Mouse (Mus musculus) adrenal gland, adult 8-10 months (tissue): Measurements from ENCODE around the gene Cars. TPM values are rescaled to one million over a fixed set of nuclear protein-coding genes. Genes with fewer than 3 reads are reported as not detected.
"Not testable (repeated sequence)": the region's sequence is repeated elsewhere in the genome, so short reads cannot be mapped to it uniquely, and the experiment has no call there.

ENCODE experiments used
- DNase-seq: peaks from one replicate; pipeline ENCODE4 v3.0.0; 2022
- total RNA-seq, 4 experiments: library from RNA; stranded (reverse); gene quantifications; 2 replicates each; pipeline ENCODE4 v1.2.4; 2022

Gene Cars
- total RNA-seq, 4 experiments from 2014 or later = 42.6 to 63.9 (median 48.2) TPM

DNA sequence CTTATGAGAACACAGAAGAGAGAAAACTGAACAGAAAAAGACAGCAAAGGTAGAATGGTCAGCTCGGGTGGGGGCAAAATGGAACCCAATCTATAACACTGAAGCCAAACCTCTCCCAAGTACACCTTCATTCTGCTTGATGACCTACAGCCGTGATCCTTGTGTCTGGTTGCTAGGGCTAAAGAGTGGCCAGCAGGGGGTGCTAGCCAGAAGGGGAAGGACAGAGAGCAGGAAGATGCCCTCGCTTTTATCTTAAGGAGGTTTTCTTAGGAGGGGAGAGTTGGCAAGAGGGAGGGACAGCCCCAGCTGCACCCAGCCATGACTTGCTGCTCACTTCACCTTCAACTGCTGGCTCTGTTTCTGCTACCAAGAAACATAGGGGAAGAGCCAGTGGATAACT, 15.9 kb downstream of the Cars start:
- DNase-seq = peak; percentile 59

DNA sequence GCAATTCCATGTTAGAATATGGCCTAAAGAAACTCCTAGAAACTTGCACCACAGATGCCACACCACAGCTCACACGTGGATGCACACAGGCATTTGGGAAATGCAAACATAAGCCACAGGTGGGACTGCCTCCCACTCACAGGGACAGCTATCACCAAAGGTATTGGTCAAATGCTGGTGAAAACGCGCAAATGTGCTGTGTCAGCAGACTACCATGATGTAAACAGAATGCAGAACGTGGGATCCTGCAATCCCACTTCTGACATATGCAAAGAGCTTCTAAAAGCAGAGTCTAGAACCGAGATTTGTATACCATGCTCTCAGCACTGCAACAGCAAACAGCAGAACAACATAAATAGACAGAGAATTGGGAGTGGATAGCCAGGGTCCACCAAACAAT, 16.9 kb downstream of the Cars start:
- DNase-seq = no peak

DNA sequence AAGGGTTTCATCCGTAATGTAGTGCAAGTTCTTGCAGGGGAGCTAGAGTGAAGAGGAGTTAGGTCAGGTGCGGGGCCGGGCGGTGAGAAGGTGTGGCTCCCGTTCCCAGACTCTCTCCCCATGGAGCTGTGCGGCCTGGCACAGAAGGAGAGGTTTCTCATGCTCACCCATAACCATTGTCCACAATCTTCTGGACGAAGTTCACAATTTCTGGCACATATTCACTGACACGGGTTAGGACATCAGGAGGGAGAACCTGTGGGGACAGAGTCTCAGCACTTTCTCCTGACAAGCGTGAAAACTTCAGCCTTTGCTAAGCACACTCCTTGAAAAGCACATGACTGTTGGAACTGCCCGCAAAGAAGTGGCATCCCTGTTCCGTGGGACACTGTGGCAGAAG, 24.1 kb downstream of the Cars start:
- no peak for DNase-seq

DNA sequence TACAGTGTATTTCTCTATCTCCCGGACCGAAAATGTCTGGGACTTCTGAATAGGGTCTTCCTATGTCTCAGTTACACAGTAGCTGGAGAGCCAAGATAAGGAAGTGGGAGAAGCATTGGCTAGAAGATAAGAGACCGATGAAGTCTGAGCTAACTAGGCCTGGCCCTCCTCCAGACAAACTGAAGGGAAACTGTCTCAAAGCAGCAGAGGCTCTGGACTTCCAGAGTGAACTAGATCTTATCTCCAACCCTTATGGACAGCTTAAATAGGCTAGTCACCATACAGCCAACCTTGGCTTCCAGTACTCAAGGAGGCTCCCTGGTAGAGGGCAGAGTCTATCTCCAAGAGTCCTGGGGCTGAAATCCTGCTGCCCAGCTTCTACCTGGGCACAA, 34.2 kb downstream of the Cars start:
- DNase-seq = no peak

DNA sequence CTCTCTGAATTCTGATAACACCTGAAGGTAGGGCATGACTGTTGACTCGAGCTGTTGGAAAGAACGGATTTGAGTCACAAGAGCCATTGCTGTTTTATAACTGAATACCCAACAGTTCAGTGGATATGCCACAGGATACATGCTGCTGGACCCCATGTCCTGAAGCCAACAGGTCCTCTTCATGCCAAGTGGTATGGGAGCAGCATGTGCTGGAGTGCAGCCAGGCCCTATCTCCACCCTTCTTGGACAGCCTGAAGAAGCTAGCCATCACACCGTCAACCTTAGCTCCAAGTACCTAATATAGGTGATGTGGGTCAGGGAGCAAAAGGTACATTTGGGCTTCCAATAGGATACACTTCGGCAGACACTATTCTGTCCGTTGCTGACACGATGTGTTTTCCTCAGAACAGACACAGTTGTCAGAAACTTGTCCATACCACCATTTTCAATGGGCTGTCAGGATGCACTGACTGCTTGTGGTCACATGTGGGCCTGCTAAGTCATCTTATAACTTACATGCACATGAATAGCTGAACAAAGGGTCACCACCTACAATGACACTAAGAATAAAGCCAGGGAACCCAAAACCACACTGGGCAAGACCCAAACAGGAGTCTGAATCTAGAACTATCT, 34.8 kb downstream of the Cars start:
- DNase-seq = no peak

DNA sequence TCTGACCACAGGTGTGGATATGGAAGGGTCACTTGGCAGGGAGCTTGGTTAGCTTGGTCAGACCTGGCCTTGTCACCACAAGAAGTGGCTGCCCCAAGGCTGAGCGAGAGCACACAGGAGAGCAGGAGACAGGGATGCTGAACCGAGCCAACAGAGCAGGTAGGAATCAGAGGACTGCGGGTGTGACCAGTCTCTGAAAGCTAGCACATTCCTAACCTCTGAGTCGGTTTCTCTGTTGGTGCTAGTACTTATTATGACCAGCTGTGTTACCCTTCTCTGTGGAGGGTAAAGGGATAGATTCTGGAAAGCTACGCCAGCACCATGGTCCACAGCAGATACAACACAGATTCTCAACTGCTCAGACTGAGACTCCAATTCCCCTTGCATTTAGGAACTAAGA, 36.1 kb downstream of the Cars start:
- DNase-seq = no peak

DNA sequence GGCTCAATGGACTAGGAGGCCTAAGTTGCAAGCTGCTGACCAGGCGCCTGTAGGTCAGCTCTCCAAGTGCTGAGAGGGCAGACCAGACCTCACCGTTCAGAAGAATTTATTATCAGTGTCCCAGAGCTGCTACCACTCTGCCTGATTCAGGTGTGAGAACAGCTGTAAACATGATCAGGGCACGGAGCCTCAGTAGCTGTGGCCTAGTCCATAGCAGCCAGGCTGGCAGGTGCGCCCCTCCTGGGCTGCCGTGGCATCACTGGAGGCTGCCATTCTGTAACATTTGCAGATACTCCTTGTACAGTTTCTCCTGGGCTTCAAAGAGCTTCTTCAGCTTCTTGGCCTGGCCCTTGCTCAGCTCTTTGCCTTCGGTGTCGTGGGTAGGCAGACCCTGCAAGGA, 42.3 kb downstream of the Cars start:
- DNase-seq = no peak

DNA sequence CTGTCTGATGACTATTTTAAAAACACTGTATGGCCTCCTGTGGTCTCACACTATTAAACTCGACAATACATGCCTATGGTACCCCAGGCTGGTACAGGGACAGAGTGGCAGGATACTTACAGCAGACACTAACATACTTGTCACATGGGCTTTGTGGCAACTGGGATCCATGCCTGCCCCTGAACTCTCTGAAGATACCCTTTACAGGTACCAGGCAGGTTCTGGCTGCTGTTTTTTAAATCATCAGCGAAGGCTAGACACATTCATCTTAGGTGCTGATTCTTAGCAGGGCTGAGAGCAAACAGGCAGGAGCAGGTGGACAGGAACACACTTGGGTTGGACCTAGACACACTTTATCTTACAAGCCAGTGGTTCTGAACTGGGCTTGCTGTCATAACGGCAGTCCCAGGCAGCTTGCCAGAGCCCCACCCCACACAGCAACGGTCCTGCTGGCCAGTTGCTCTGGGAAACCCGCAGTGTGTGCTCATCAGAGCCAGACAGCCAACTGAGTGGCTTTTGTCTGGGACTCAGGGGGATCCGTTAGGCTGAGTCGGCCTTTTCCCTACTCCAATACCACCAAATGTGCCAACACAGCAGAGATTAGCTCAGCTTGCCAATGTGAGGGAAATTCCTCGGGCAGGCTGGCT, 42.8 kb downstream of the Cars start:
- DNase-seq = peak; percentile 23

DNA sequence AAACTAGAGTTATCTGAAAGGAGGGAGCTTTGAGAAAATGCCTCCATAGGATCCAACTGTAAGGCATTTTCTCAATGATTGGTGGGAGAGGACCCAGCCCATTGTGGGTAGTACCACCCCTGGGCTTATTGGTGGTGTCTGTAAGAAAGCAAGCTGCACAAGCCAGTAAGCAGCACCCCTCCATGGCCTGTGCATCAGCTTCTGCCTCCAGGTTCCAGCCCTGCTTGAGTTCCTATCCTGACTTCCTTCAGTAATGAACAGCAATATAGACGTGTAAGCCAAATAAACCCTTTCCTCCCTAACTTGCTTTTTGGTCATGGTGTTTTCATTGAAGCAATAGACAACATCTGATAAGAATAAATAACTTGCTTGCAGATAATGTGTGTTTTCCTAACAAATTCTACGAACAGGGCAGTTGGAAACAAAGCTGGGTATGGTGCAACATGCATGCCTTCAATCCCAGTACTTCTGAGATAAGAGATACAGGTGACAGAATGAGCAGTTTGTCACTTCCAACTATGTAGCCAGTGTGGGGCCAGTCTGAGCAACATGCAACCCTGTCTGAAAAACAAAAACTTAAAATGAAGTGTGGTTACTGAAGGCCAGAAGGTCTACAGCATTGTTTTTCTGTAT, 50.2 kb downstream of the Cars start:
- DNase-seq = no peak

DNA sequence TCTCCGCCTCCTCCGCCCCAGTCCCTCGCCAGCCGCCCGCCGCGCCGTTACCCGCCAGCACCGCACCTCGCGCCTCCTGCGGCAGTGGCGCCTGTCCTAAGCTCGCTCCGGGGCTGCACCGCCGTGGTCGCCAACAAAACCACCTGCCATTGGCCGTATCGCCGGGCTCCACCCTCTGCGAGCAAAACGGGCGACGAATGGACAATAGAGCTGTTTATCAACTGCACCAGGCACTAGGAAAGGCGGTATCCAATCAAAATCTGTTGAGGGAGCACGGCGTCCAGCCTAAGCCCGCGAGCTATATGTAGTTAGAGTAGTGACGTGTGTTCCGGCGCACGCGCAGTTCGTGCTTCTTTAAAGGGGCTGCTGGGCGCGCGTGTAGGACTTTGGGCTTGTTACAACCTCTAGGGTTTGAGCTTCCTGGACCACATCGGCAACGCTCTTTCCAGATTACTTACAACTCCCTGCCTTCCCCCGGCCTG, 50.9 kb downstream of the Cars start, which contains the start of gene Nap1l4:
Nap1l4 (minus strand) TSS at position 131 of the 482 bp plus-strand sequence.
- DNase-seq = peak; percentile 98

DNA sequence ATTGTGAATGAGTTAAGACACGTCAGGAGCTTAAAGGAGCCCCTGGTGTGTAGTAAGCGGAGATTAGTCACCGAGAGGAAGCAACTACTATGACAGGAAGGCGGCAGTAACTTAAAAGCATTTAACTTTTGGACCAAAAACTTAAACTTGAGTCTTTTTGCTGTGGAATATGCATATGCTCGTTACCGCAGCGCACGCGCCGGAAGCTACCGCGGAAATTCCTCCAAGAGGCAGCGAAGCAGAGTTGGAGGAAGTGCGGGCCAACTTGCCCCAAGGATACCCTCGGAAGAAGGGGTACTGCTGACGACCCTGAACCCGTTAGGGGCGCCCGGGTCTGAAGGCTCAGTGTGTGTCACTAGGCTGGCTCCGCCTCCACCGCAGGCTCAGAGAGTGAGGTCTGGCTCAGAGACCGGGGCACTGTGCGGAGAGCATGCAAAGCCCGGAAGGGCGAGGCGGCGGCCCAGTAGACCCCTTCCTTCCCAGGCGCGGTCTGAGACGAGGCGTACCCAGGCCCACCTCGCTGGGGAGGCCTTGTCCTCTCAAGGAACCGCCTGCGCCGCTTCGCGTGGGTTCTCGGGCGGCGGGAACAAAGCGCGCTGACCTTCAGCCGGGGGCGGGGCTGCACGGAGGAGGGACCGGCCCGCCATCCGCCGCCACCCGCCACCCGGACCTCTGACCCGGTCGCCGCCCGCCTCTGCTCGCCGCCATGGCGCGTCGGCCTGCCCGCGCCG, 51.5 kb downstream of the Cars start:
- no peak for DNase-seq

DNA sequence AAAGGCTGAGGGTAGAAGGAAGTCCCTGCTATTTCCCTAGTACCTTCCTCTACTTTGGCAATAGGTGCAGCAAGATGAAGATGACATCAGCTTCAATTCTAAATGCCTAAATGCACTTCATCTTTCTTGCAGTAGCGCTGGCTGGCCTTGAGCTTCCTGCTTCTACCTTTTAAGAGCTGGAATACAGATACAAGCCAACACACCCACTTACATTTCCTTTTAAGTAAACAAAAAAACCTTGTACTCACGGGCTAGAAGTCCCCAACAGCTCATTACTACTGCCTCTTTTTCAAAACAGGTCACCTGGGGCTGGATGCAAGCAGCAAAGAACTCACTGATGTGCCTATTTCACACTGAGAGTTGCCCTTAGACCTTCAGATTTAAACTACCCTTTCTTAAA, 53.3 kb downstream of the Cars start:
- DNase-seq = no peak

DNA sequence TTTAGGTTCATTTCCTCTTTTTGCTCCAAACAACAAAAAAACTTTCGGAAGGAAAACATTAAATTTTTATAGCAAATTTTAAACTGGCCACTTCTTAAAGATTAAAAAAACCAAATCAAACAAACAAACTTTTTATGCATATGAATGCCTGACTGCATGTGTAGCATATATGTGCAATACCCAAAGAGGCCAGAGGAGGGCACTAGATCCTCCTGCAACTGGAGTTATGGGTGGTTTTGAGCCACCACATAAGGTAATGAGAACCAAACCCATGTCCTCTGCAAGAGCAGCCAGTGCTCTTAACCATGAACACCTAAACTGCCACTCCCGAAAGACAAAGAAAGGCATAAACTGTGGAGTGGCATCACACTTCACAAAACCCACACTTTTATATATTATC, 55.5 kb downstream of the Cars start:
- DNase-seq = no peak

DNA sequence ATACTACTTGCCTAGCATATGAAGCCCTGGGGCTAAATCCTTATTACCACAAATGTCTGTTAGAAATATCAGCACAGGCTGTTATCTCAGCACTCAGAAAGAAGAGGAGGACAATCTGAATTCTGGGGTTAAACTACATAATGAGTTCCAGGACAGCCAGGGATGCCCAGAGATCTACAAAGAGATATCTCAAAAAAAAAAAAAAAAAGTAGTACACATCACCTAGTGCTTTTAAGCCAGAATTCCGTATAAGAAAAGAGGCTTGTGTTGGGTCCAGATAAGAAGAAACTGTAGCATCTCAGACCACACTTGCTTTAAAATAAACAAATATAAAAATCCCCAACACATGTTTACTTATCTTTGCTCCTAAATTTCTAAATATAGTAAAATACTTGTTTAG, 61.2 kb downstream of the Cars start:
- DNase-seq = no peak

DNA sequence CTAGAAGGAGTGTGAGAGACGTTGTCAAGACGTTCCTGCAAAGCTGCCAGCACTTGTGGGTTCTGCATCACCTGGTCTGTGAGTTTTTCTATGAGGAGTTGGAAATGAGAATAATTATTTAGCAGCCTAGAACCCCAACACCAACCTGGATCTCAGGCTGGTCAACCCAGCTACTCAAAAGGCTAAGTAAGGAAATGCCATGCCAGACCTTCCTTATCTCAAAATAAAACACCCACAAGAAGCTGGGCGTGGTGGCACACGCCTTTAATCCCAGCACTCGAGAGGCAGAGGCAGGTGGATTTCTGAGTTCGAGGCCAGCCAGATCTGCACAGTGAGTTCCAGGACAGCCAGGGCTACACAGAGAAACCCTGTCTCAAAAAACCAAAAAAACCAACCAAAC, 61.7 kb downstream of the Cars start:
- not testable (repeated sequence) for DNase-seq

DNA sequence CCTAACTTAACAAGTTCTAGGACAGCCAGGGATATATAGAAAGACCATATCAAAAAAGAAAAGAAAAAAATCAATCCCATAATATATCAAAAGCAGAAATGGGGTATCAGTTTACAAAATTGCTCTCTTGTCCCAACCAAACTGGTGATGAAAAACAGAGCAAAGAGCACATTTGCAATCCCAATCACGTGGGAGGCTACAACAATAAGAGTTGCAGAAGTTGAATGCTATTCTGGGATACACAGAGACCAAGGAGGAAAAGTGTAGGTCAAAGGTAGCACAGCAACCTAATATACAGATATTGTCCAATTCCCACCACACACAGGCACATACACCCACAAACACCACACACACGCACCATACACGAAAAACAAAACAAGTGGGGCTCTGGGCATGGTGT, 63.6 kb downstream of the Cars start:
- no peak for DNase-seq

DNA sequence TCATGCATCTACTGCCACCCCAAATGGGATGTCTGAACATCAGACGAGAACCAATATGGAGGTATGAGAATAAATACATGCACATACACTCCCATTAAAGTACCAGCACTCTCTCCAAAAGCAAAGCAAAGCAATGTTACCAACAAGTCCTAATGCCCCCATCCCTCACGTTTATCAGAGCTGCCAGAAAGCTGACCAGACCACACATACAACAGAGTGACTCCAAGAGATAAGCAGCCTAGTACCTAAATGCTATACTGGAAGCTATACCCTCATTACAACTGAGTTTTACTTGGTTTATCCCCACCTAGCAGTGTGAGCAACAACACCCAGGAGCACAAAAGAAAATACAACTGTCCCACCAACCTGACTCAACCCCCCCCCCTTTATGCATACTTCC, 66.6 kb downstream of the Cars start:
- no peak for DNase-seq

DNA sequence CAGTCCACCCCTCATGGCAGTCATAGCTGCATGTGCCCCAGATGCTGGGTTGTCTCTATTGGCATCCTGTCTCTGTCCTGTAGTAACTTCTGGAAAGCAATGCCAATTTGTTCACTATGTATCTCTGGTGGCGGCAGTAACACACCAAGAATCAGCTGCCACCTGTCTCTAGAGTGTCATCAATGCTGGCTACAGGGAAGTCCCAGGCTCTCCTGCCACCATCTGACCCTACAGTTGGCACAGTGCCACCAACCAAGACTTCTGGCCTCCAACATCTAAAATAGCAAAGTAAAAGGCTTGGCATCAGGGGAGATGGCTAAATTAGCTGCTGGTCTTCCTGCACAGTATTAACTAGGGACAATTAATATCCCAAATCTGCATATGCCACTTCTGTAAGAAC, 67.5 kb downstream of the Cars start:
- DNase-seq = no peak

DNA sequence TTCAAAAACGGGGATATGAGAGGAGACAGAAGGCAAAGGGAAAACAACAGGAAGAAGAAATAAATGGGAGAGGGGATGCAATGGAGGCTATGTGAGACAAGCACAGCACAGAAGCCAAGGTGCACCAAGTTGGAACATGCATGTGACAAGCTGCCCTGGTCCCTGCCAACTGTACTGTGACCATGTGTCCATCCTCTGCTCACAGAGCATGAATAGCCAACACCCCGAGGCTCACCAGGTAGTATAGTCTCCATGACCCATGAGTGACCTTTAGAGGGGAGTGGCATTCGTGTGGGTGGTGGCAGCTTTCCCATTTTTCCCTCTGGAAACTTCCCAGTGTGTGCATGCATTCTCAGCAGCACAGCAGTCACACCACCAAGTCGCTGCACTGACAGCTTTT, 80.6 kb downstream of the Cars start:
- DNase-seq = no peak

DNA sequence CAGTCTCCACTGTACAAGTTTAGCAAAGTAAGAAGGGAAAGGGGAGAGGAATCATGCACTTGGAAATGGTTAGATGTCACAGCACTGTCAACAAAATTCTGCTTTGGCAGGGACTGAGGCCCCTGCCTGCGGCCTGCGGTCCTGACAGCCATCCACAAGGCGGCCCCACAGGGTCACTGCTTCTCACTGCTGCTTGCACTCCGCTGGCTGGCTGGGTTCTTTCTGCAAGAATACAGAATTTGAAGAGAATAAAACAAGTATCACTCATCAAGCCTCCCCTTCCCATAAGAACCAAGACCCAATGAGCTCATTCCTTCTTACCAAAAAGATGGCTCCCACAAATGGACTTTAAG, 85.5 kb downstream of the Cars start:
- no peak for DNase-seq

DNA sequence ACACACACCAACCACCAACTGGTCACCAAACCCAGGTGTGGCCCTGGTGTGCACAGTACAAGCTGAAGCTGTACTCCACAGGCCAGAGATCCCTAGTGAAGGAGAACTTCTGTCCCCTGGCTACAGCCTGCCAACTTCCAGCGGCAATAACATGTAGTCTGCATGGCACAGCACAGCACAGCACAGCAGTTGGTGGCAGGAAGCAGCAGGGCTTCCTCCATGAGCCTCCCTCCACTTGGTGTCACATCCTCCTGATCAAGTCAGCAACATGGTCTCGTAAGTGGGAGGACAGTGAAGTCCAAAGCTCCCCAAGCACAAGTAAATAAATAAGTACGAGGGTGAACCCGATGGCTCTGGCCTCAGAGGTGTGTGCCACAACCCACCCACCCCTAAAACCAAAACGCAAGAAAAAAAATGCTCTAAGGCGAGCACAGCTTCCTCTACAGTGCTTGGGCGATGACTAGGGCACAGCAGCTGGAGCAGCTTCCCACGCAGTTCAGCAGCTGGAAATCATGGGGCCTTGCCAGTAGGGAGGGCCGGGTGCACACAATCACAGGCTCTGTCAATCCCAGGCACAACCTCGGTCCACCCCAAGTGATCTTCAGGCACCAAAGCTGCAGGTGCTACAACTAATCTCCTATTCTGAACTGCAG, 86.0 kb downstream of the Cars start:
- DNase-seq = no peak

DNA sequence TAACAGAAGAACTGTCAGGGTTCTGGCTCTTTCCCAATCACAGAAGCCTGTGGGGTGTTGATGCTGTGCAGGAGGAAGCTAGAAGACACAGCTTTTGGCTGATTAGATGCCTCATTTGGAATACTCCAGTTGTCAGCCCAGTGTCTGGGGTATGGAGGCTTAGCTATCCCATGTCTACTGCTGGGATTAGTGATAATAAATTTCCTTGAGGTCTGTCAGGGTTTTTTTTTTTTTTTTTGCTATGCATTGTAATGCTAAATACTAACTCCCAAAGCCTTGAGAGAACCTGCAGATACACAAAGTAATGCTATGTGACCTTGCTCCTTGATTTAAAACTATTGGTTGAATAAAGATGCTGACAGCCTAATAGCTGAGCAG, 88.6 kb downstream of the Cars start:
- DNase-seq = no peak
